Mouse (Mus musculus) retina, postnatal 7 days (tissue): ENCODE results near the gene Il23a.
"Not testable (repeated sequence)": the region's sequence is repeated elsewhere in the genome, so short reads cannot be mapped to it uniquely, and the experiment has no call there.

Experiments
- DNase-seq: peaks from one replicate; pipeline ENCODE4 v3.0.0-alpha.2; 2012; ENCODE audit warnings: low read depth, low spot score

The Il23a gene

GRCm38 (mm10) chr10:128303126-128304021, 4.8 kb upstream of the Il23a start, which contains the start of gene Pan2:
TSS of gene Pan2 (plus strand) at chr10:128303335.
- peak; percentile 99 for DNase-seq

GRCm38 (mm10) chr10:128302785-128303125, 4.2 kb upstream of the Il23a start:
- no peak for DNase-seq

- no peak for DNase-seq
These were observed 3.8 kb upstream of the Il23a start for GRCm38 (mm10) chr10:128302357-128302756.

GRCm38 (mm10) chr10:128298243-128298642, 309 bp downstream of the Il23a start:
- no peak for DNase-seq

- DNase-seq: no peak
These were observed 930 bp downstream of the Il23a start for GRCm38 (mm10) chr10:128297622-128298021.

- no peak for DNase-seq
These were observed 1.3 kb downstream of the Il23a start for GRCm38 (mm10) chr10:128297221-128297620.

GRCm38 (mm10) chr10:128296370-128297090, 2.0 kb downstream of the Il23a start:
- no peak for DNase-seq

GRCm38 (mm10) chr10:128290594-128290993, 8.0 kb downstream of the Il23a start:
- not testable (repeated sequence) for DNase-seq

GRCm38 (mm10) chr10:128283604-128284579, 14.7 kb downstream of the Il23a start:
- peak; percentile 62 for DNase-seq

- no peak for DNase-seq
These were observed 15.6 kb downstream of the Il23a start for GRCm38 (mm10) chr10:128282886-128283450.

GRCm38 (mm10) chr10:128281682-128282081, 16.9 kb downstream of the Il23a start:
- DNase-seq: no peak

- DNase-seq: no peak
These were observed 17.6 kb downstream of the Il23a start for GRCm38 (mm10) chr10:128280943-128281342.

GRCm38 (mm10) chr10:128278158-128278557, 20.4 kb downstream of the Il23a start:
- no peak for DNase-seq

- not testable (repeated sequence) for DNase-seq
These were observed 23.2 kb downstream of the Il23a start for GRCm38 (mm10) chr10:128275374-128275773.

GRCm38 (mm10) chr10:128272819-128273439, 25.6 kb downstream of the Il23a start:
- not testable (repeated sequence) for DNase-seq

GRCm38 (mm10) chr10:128271883-128272282, 26.7 kb downstream of the Il23a start:
- DNase-seq: no peak

- DNase-seq: no peak
These were observed 27.7 kb downstream of the Il23a start for GRCm38 (mm10) chr10:128270866-128271265.

GRCm38 (mm10) chr10:128270287-128270841, 28.2 kb downstream of the Il23a start, which contains the start of gene Stat2:
TSS of gene Stat2 (plus strand) at chr10:128270559.
- DNase-seq: peak; percentile 92

- DNase-seq: no peak
These were observed 29.2 kb downstream of the Il23a start for GRCm38 (mm10) chr10:128269206-128269910.

GRCm38 (mm10) chr10:128268371-128268770, 30.2 kb downstream of the Il23a start, which contains the start of gene Apof:
TSS of gene Apof (plus strand) at chr10:128268671.
- DNase-seq: no peak
